Mouse (Mus musculus) liver, embryonic 12.5 days (tissue): Measurements from ENCODE around the gene Il17c. TPM values are rescaled to one million over a fixed set of nuclear protein-coding genes. Genes with fewer than 3 reads are reported as not detected.
A peak's percentile ranks its signal among the peaks of the same experiment; 100 is the strongest.

Source experiments
- ATAC-seq: fragments of 200-750 bp; cut with Nextera tagmentation; 2 replicates; pipeline ENCODE4 v1.8.0; 2017; ENCODE audit warnings: moderate number of reproducible peaks, mild to moderate bottlenecking, moderate library complexity
- H3K27ac ChIP-seq: fragments of 300-500 bp; sonication (generic); 2 replicates; pipeline ENCODE4 v1.5.1; 2016; ENCODE audit warnings: mild to moderate bottlenecking
- H3K27me3 ChIP-seq: fragments of 300-500 bp; sonication (generic); replicated peaks from 2 replicates; pipeline ENCODE4 v1.6.1; 2016; ENCODE audit warnings: mild to moderate bottlenecking, moderate library complexity
- H3K36me3 ChIP-seq: fragments of 300-500 bp; sonication (generic); 2 replicates; pipeline ENCODE4 v1.6.1; 2016; ENCODE audit warnings: mild to moderate bottlenecking, moderate library complexity
- H3K4me1 ChIP-seq: fragments of 300-500 bp; sonication (generic); 2 replicates; pipeline ENCODE4 v1.6.1; 2016
- H3K4me2 ChIP-seq: fragments of 300-500 bp; sonication (generic); 2 replicates; pipeline ENCODE4 v1.6.1; 2016; ENCODE audit warnings: mild to moderate bottlenecking, moderate library complexity
- H3K4me3 ChIP-seq: fragments of 300-500 bp; sonication (generic); 2 replicates; pipeline ENCODE4 v1.5.1; 2016; ENCODE audit warnings: mild to moderate bottlenecking, moderate library complexity
- H3K9ac ChIP-seq: fragments of 300-500 bp; sonication (generic); 2 replicates; pipeline ENCODE4 v1.6.1; 2016; ENCODE audit warnings: mild to moderate bottlenecking, moderate library complexity
- H3K9me3 ChIP-seq: fragments of 300-500 bp; sonication (generic); replicated peaks from 2 replicates; pipeline ENCODE4 v1.6.1; 2016; ENCODE audit warnings: mild to moderate bottlenecking, moderate library complexity
- WGBS: fragments of 180-500 bp; shearing (Covaris S2); methylation state at CpG from one replicate; pipeline ENCODE4 v1.1.7; 2016; ENCODE audit not compliant: insufficient replicate concordance; 5-methylcytosine and 5-hydroxymethylcytosine counted together
- polyA plus RNA-seq: library from polyadenylated mRNA; unstranded; fragments of >200 nt; fragmentation: Nextera tagmentation; extraction: Ambion mirVana; gene quantifications from 2 replicates; pipeline ENCODE4 v1.2.1, GENCODE M21; 2016

Gene Il17c
- polyA plus RNA-seq, 1 experiment from 2014 or later: not detected

DNA sequence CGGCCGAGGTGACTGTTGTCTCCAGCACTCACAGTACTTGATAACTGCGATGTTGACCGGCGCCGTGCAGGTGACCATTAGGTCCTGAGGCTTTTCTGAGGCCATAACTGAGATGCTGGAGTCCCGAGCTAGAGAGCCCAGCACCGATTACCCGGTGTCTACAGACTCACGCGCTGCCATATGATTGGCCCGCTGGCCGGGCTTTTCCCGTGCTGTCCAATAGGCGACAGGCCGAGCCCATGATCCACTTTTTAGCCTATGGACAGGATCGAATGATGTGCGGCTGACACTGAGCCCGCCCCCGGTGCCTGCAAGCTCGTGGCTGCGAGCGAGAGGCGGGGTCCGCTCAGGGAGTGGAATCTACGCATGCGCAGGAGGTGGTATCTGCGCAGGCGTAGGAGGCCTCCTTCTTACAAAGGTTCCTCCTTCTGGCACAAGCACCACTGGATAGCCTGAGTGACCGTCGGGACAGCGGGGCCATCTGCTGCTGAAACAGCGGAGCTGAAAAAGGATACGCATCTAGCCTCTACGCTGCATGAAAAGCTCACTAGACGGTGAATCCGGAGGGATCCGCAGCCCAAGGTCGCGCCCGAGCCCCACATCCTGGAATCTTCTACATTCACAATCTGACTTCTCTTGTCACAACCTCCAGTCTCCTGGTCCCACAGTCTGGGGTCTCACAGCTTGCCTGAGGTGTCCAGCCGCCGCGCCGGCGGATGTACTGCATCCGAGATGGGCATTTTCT, 21.6 kb downstream of the Il17c start, which contains the start of gene Mvd:
TSS of gene Mvd (minus strand) at position 161 of the 745 bp plus-strand sequence.
- Histone ChIP-seq H3K36me3 (peaks cover 8% of the 10 kb centered on the region), H3K27me3 (peaks cover 21% of the 10 kb centered on the region), H3K4me3 (peak within 1 kb of the TSS; percentile 71), H3K9ac (peak within 1 kb of the TSS; percentile 77), H3K4me1 (peaks cover 34% of the 10 kb centered on the region), H3K9me3 (no peaks in the 10 kb centered on the region), H3K4me2 (peak within 1 kb of the TSS; percentile 95), H3K27ac (peak within 1 kb of the TSS; percentile 81)
- WGBS: under 1% methylated on average over 47 of the region's 47 CpGs
- ATAC-seq: peak; percentile 98

DNA sequence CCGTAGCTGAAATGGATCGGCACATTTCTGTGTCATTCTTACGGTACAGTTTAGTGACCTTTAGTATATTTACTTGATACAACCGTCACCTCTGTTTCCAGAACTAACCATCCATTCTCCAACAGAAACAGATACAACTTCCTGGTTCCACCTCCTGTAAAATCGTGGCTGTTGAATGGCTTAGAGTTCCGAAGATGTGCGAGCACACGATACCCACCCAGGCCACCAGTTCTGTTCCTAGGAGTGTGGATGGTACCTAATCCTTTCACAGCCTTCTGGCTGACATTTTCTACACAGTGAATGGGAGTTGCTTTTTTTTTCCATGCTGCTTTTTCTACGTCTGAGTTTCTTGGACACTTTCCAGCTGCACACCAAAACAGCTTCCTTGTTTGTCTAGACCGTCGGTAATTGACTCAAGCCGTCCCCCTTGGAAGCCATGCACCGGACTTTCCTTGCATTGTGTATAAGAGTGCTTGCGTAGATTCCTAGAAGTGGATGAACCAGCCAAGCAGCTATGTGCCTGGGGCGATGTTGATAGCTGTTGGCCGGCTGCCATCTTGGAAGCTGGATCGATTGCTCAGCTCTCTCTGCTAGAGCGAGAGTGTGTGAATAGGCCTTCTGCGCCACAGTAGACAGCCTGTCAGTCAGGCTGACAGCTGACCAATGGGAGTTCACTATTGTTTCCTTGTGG, 22.4 kb downstream of the Il17c start:
- Histone ChIP-seq H3K27ac (peak overlapping the region; percentile 81), H3K9ac (peak overlapping the region; percentile 77), H3K36me3 (peaks cover 7% of the 10 kb centered on the region), H3K4me3 (peak overlapping the region; percentile 71), H3K4me1 (peaks cover 29% of the 10 kb centered on the region), H3K9me3 (no peaks in the 10 kb centered on the region), H3K4me2 (peak overlapping the region; percentile 95), H3K27me3 (peaks cover 28% of the 10 kb centered on the region)
- WGBS: 30% methylated on average over 19 of the region's 19 CpGs
- no peak for ATAC-seq

DNA sequence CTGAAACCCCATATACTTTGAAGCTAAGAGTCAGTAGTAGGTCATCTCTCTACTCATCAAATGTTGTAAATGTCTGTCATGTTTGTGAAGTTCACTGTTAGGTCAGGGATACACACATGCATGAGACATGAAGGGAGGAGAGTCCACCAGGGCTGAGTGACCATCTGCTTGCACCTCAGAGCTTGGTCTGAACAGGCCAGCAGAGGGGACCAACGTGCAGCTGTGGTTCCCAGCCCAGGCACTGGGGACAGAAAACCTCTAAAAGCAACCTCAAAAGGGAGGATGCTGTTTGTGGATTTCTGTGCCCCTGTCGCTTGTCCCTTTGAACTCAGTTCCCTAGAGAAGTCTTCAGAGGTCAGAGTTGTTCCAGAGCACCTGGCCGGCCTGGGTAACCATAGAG, 23.4 kb downstream of the Il17c start:
- ATAC-seq: no peak
- Histone ChIP-seq H3K4me2 (no peak overlapping the region), H3K27me3 (peaks cover 32% of the 10 kb centered on the region), H3K36me3 (no peaks in the 10 kb centered on the region), H3K9me3 (no peaks in the 10 kb centered on the region), H3K27ac (no peak overlapping the region), H3K4me1 (peaks cover 29% of the 10 kb centered on the region), H3K9ac (no peak overlapping the region), H3K4me3 (no peak overlapping the region)
- 59% methylated on average over 3 of the region's 3 CpGs for WGBS

DNA sequence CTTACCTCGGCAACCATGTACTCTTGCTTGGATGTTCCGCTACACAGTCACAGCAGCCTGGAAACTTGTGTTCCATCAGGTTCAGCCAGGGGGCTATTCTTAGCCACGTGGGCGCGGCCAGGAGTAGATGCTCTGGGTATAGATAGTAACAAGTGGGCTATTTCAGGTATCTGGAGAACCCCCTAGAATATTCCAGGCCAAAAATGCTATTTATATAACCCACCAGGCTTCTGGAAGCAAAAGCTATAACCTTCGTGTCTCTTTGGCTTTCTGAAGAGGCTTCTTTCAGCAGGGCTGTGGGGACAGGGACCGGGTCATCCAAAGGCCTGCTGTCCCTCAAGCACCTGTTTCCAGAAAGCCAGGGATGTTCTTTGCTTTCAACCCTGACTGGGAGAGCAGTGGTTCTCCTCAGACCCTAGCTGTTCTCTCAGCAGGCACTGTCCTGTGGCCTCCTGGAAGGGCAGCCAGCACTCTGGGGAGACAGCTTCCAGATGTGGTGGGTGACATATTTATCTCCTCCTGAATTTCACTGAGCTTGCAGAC, 29.4 kb downstream of the Il17c start:
- 57% methylated on average over 7 of the region's 7 CpGs for WGBS
- no peak overlapping the region for H3K27ac ChIP-seq
- H3K9me3 ChIP-seq: no peaks in the 10 kb centered on the region
- peaks cover 59% of the 10 kb centered on the region for H3K27me3 ChIP-seq
- 0 out of 2 replicates have a peak, but pooled peaks cover 8% of the 10 kb centered on the region for H3K4me1 ChIP-seq
- no peak for ATAC-seq
- H3K4me3 ChIP-seq: no peak overlapping the region
- no peaks in the 10 kb centered on the region for H3K36me3 ChIP-seq
- H3K9ac ChIP-seq: no peak overlapping the region
- H3K4me2 ChIP-seq: no peak overlapping the region

DNA sequence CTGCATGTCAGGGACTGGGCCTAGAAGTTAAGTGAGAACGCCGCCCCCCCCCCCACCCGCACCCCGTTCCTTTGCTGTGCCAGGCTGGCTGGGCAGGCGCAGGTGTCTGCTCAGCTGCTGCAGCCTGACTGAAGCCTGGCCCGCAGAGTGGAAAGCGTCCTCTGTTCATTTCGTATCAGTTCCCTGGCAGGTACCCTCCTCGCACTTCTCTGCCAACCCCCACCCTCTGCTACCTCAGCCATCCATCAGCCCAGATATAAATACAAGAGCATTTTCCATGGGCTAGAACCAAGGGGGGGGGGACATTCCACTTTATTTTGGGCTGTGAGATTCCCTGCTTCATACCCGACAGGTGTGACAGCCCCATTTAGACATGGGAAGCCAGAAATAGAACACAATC, 30.3 kb downstream of the Il17c start:
- ATAC-seq: no peak
- Histone ChIP-seq H3K4me2 (no peak overlapping the region), H3K4me1 (0 out of 2 replicates have a peak, but pooled peaks cover 8% of the 10 kb centered on the region), H3K4me3 (no peak overlapping the region), H3K9ac (no peak overlapping the region), H3K27me3 (peaks cover 61% of the 10 kb centered on the region), H3K27ac (no peak overlapping the region), H3K36me3 (no peaks in the 10 kb centered on the region), H3K9me3 (no peaks in the 10 kb centered on the region)
- WGBS: 78% methylated on average over 10 of the region's 10 CpGs

DNA sequence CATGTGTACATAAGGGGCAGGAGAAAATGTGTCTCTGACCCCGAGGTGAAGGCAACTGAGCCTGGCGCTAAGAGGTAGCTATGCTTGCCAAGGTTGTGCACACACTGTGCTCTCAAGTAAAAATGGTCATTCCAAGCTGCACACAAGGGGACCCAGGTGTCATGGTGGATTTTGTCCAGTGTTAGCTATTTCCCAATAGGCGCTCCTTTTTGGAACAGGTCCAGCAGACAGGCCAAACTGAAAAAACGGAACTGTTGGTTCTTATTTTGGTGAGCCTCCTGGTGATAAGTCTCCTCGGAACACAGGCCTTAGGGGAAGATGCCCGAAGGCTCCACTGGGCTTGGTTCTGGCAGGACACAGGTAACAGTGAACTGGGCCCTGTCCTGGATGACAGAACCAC, 32.6 kb downstream of the Il17c start:
- Histone ChIP-seq H3K9me3 (no peaks in the 10 kb centered on the region), H3K4me2 (no peak overlapping the region), H3K4me1 (peaks cover 10% of the 10 kb centered on the region; the same call in 1 of the 2 replicates), H3K4me3 (no peak overlapping the region), H3K36me3 (no peaks in the 10 kb centered on the region), H3K9ac (no peak overlapping the region), H3K27me3 (peaks cover 66% of the 10 kb centered on the region), H3K27ac (no peak overlapping the region)
- 74% methylated on average over 6 of the region's 6 CpGs for WGBS
- no peak for ATAC-seq

DNA sequence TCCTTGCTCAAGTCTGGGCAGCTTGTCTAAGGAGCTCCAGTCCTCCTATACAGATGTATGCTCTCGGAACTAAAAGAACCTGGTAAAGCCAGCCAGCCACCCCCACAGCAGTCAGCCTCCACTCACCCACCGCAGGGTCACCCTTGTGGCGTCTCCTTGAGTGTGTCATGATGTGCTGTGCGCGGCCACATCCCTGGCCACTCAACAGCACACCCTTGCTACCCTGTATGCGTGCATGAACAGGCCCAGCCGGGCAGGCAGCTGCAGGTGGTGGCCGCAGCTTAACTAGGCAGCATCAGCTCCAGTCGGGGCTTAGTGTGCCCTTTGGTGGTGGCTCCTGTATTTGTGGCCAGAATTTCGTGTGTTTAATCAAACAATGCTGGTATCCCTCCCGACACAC, 35.4 kb downstream of the Il17c start:
- Histone ChIP-seq H3K9ac (no peak overlapping the region), H3K4me3 (no peak overlapping the region), H3K27me3 (peaks cover 81% of the 10 kb centered on the region), H3K9me3 (no peaks in the 10 kb centered on the region), H3K27ac (no peak overlapping the region), H3K36me3 (no peaks in the 10 kb centered on the region), H3K4me2 (no peak overlapping the region), H3K4me1 (peaks cover 29% of the 10 kb centered on the region)
- ATAC-seq: no peak
- WGBS: 69% methylated on average over 11 of the region's 11 CpGs

DNA sequence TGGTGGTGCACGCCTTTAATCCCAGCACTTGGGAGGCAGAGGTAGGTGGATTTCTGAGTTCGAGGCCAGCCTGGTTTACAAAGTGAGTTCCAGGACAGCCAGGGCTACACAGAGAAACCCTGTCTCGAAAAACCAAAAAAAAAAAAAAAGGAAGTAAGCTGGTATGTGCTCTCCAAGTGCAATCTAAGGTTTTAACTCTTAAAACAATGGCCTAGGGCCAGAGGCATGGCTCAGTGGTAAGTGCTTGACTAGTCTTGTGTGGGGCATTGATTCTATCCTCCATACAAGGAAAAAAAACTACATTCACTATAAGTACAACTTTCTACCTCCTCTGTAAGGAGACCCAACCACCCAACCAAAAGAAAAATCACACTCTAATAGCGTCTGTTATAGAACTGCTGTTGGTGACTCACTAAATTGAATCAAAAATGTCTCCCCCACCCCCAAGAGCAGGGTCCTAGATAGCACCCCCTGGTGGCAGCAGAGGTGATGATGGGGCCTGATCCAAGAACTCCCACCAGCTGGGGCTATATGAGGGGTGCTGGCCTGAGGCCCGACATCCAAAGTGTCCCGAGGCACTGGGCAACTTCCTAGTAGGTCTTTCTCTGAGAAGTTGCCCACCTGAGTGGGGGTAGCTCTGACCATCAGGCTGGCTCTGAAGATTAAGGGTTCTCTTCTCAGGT, 37.5 kb downstream of the Il17c start:
- ATAC-seq: no peak
- Histone ChIP-seq H3K9ac (no peak overlapping the region), H3K27ac (no peak overlapping the region), H3K4me1 (peaks cover 48% of the 10 kb centered on the region), H3K4me2 (no peak overlapping the region), H3K36me3 (no peaks in the 10 kb centered on the region), H3K9me3 (no peaks in the 10 kb centered on the region), H3K27me3 (peaks cover 86% of the 10 kb centered on the region), H3K4me3 (no peak overlapping the region)
- 48% methylated on average over 6 of the region's 6 CpGs for WGBS

DNA sequence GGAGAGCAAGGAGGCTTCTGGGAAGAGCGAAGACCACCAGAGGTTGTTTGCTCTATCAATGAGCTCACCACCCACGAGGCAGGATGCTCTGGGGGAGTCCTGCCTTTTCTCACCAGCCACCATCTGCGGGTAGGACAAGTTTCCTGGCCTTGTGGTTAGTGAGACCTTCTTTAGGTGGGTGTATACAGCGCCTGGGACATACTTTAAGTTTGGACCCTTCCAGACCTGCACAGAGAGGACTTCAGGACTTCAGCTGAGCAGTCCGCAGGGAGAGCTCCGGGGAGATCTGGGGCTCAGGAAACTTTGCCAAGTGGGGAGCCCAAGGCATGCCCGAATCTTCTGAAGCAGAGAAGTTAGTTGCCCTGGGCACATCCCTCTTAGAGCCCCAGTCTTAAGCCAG, 38.2 kb downstream of the Il17c start:
- ATAC-seq: no peak
- H3K9ac ChIP-seq: peak overlapping the region; percentile 12; the same call in 1 of the 2 replicates
- H3K27me3 ChIP-seq: peaks cover 82% of the 10 kb centered on the region
- peak overlapping the region; percentile 39; the same call in 1 of the 2 replicates for H3K4me3 ChIP-seq
- no peak overlapping the region for H3K27ac ChIP-seq
- H3K9me3 ChIP-seq: no peaks in the 10 kb centered on the region
- WGBS: 18% methylated on average over 7 of the region's 7 CpGs
- peaks cover 51% of the 10 kb centered on the region for H3K4me1 ChIP-seq
- no peaks in the 10 kb centered on the region for H3K36me3 ChIP-seq
- H3K4me2 ChIP-seq: peak overlapping the region; percentile 66

DNA sequence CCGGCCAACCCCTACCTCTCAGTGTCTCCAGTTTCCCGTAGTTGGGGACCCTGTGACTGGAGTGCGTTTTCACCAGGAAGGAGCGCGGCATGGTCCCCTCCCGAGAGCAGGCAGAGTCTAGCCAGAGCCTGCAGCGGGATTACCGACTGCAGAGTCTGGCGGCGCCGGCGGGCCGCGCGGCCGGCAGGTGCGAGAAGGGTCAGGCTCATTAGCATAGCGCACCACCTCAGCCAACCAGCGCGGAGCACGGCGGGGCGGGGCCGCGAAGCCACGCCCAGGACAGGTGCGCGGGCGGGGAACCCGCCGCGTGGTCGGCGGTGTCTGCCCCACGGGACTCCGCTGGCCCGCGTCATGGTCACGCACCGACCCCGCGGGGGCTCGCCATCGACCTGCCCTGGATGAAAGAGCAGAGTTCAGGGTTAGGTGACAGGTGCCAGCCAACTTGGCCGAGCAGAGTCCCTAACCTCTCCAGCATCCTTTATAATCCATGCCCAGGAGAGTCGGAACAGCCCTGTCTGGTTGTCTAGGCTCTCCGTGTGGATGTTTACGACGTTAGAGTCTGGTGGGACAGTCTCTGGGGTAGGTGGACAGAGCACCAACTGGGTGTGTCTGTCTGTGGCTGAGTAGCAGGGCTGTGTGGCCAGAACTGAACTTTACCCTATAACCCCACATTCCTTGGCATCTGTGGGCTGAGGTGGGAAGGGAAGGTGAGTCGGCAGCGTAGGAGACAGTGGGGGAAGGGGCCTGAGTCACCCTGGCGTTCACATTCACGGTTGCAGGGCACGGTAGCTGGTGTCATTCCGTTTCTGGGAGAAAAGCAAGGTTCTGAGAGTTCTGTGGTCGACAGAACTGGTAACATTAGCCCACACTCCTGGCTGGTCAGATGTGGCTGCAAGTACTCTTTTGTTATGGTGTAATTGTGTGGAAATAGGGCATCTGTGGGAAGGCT, 39.0 kb downstream of the Il17c start, which contains the start of gene Snai3:
TSS of gene Snai3 (minus strand) at position 210 of the 949 bp plus-strand sequence.
- Histone ChIP-seq H3K36me3 (0 out of 2 replicates have a peak, but pooled peaks cover 3% of the 10 kb centered on the region), H3K4me2 (peak within 1 kb of the TSS; percentile 66), H3K9ac (peak within 1 kb of the TSS; percentile 12), H3K27ac (no peak within 1 kb of the TSS), H3K9me3 (no peaks in the 10 kb centered on the region), H3K4me3 (peak within 1 kb of the TSS; percentile 39), H3K4me1 (peaks cover 53% of the 10 kb centered on the region), H3K27me3 (peaks cover 74% of the 10 kb centered on the region)
- WGBS: 5% methylated on average over 53 of the region's 56 CpGs
- ATAC-seq: peak; percentile 68
